Mouse (Mus musculus) thymus, adult 2 months (tissue): ENCODE data around the gene Cyp21a1. TPM values are rescaled to one million over a fixed set of nuclear protein-coding genes. Genes with fewer than 3 reads are reported as not detected.

Source experiments
- DNase-seq: peaks from one replicate; pipeline ENCODE4 v3.0.0; 2021
- H3K27ac ChIP-seq: fragments of 200-500 bp; 2 replicates; pipeline ENCODE4 v1.5.1; 2012; ENCODE audit warnings: low read length, control low read depth; ENCODE audit not compliant: control insufficient read depth, insufficient read depth
- H3K27me3 ChIP-seq: fragments of 200-500 bp; 2 replicates; pipeline ENCODE4 v1.6.1; 2012; ENCODE audit warnings: mild to moderate bottlenecking, low read length, moderate library complexity, mixed read lengths; ENCODE audit not compliant: control insufficient read depth, insufficient read depth
- H3K36me3 ChIP-seq: fragments of 200-500 bp; 2 replicates; pipeline ENCODE4 v1.6.1; 2012; ENCODE audit warnings: mild to moderate bottlenecking, low read length, moderate library complexity; ENCODE audit not compliant: control insufficient read depth, insufficient read depth
- H3K4me1 ChIP-seq: fragments of 200-500 bp; replicated peaks from 2 replicates; pipeline ENCODE4 v1.6.1; 2012; ENCODE audit warnings: low read length; ENCODE audit not compliant: control insufficient read depth, insufficient read depth
- H3K4me3 ChIP-seq: fragments of 200-500 bp; 2 replicates; pipeline ENCODE4 v1.5.1; 2012; ENCODE audit warnings: mild to moderate bottlenecking, low read length, control low read depth, moderate library complexity; ENCODE audit not compliant: control insufficient read depth, insufficient read depth
- CTCF ChIP-seq: fragments of 200-500 bp; IDR thresholded peaks from 2 replicates; pipeline ENCODE4 v1.5.1; 2012; ENCODE audit warnings: mild to moderate bottlenecking, control low read depth, low read length, moderate library complexity, borderline replicate concordance; ENCODE audit not compliant: control insufficient read depth, poor library complexity, insufficient read depth; ENCODE audit errors: extremely low read depth
- POLR2A ChIP-seq: fragments of 200-500 bp; IDR thresholded peaks from 2 replicates; pipeline ENCODE4 v1.6.1; 2012; ENCODE audit warnings: mild to moderate bottlenecking, low read length, control low read depth, moderate library complexity; ENCODE audit not compliant: control insufficient read depth, poor library complexity, insufficient read depth; ENCODE audit errors: extremely low read depth
- WGBS: fragments of 180-500 bp; shearing (Covaris S2); methylation state at CpG from one replicate; pipeline ENCODE4 v1.1.7; 2018; 5-methylcytosine and 5-hydroxymethylcytosine counted together
- polyA plus RNA-seq: library from polyadenylated mRNA; depleted of rRNA; stranded (reverse); fragments of >200 nt; gene quantifications from 2 replicates; pipeline ENCODE4 v1.2.3, GENCODE M21; 2012; rRNA removed

The Cyp21a1 gene
- polyA plus RNA-seq, 1 experiment = 0.16 TPM

- no peak for DNase-seq
- Histone ChIP-seq H3K36me3 (no peaks in the 10 kb centered on the region), H3K27me3 (no peaks in the 10 kb centered on the region), H3K4me1 (no peaks in the 10 kb centered on the region), H3K4me3 (no peak overlapping the region), H3K27ac (no peak overlapping the region)
- 91% methylated on average over 8 of the region's 8 CpGs for WGBS
- no peak for TF ChIP-seq CTCF
- TF ChIP-seq POLR2A = no peak
Measured at GRCm38 (mm10) chr17:34796311-34797140, 7.8 kb downstream of the Cyp21a1 start.

GRCm38 (mm10) chr17:34795633-34796032 is 8.7 kb downstream of the Cyp21a1 start:
- 65% methylated on average over 9 of the region's 9 CpGs for WGBS
- Histone ChIP-seq H3K4me3 (no peak overlapping the region), H3K27me3 (no peaks in the 10 kb centered on the region), H3K27ac (no peak overlapping the region), H3K4me1 (no peaks in the 10 kb centered on the region), H3K36me3 (no peaks in the 10 kb centered on the region)
- TF ChIP-seq POLR2A = no peak
- DNase-seq = peak; percentile 33

DNA sequence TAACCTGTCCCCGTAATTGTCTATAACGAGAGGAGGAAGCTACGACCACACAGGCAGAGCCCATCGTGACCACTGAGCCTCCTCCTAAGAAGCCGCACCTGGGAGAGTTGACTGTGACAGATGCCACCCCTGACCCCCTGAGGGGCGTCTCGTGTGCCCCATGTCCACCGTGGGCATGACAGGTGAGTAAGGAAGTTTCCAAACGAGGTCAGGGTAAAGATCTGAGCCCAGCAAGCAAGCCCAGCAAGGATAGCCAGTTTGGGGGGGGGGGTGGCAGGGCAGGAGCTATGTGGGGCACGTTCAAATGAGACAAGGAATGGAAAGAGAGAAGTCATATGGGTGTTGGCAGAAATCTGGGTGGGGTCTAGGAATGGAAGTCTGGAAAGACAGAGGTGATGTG is 9.3 kb downstream of the Cyp21a1 start:
- TF ChIP-seq POLR2A = no peak
- no peak for TF ChIP-seq CTCF
- H3K27me3 ChIP-seq = no peaks in the 10 kb centered on the region
- no peak overlapping the region for H3K4me3 ChIP-seq
- DNase-seq = no peak
- H3K27ac ChIP-seq = no peak overlapping the region
- WGBS = 85% methylated on average over 10 of the region's 10 CpGs
- no peaks in the 10 kb centered on the region for H3K36me3 ChIP-seq
- no peaks in the 10 kb centered on the region for H3K4me1 ChIP-seq

- TF ChIP-seq CTCF = no peak
- no peak for TF ChIP-seq POLR2A
- H3K4me1 ChIP-seq = no peaks in the 10 kb centered on the region
- no peaks in the 10 kb centered on the region for H3K36me3 ChIP-seq
- no peak for DNase-seq
- H3K4me3 ChIP-seq = no peak overlapping the region
- H3K27ac ChIP-seq = no peak overlapping the region
- H3K27me3 ChIP-seq = no peaks in the 10 kb centered on the region
- WGBS = 87% methylated on average over 9 of the region's 9 CpGs
Measured at GRCm38 (mm10) chr17:34777680-34778325, 26.6 kb downstream of the Cyp21a1 start.

DNA sequence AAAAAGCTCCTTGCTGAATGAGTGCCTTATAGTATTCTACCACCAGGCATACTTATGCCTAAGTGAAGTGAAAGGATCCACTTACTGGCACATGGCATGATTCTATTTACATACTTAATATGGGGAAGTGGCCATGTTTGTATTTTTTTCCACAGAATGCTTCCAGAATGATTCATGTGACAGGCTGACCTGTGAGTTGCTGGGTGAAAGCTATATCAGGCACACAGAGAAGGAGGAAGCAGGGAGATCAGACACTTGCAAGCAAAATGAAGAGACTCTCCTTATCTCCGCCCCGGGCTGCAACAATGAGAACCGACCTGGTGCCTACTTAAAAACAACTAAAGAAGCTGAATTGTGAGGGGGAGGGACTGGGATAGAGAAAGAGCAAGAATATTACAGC is 42.9 kb downstream of the Cyp21a1 start:
- no peak for DNase-seq
- H3K27me3 ChIP-seq = no peaks in the 10 kb centered on the region
- no peaks in the 10 kb centered on the region for H3K4me1 ChIP-seq
- no peak overlapping the region for H3K4me3 ChIP-seq
- 66% methylated on average over 3 of the region's 3 CpGs for WGBS
- TF ChIP-seq CTCF (no peak), POLR2A (no peak)
- H3K36me3 ChIP-seq = no peaks in the 10 kb centered on the region
- H3K27ac ChIP-seq = no peak overlapping the region

Other genes with a start within 250 kb of the Cyp21a1 start
- 6.1 and 8.6 TPM in 2 replicates for gene Notch4, start 240.3 kb downstream of the Cyp21a1 start, polyA plus RNA-seq
- 208 and 222 TPM in 2 replicates for gene Gpsm3, start 214.8 kb downstream of the Cyp21a1 start, polyA plus RNA-seq
- 144 and 146 TPM in 2 replicates for gene Pbx2, start 213.3 kb downstream of the Cyp21a1 start, polyA plus RNA-seq
- gene Ager, start 206.7 kb downstream of the Cyp21a1 start, polyA plus RNA-seq = 13.4 and 18.8 TPM in 2 replicates
- 140 and 175 TPM in 2 replicates for gene Rnf5, start 200.9 kb downstream of the Cyp21a1 start, polyA plus RNA-seq
- 316 and 350 TPM in 2 replicates for gene Agpat1, start 200.3 kb downstream of the Cyp21a1 start, polyA plus RNA-seq
- gene Egfl8, start 188.6 kb downstream of the Cyp21a1 start, polyA plus RNA-seq = 13.0 and 16.0 TPM in 2 replicates
- gene Ppt2, start 176.1 kb downstream of the Cyp21a1 start, polyA plus RNA-seq = 116 and 120 TPM in 2 replicates
- 361 and 385 TPM in 2 replicates for gene Prrt1, start 175.0 kb downstream of the Cyp21a1 start, polyA plus RNA-seq
- gene Fkbpl, start 159.8 kb downstream of the Cyp21a1 start, polyA plus RNA-seq = 3.4 and 5.8 TPM in 2 replicates
- 160 and 169 TPM in 2 replicates for gene Atf6b, start 157.4 kb downstream of the Cyp21a1 start, polyA plus RNA-seq
- gene Tnxb, start 134.0 kb downstream of the Cyp21a1 start, polyA plus RNA-seq = 4.5 and 5.7 TPM in 2 replicates
- 11.8 and 15.2 TPM in 2 replicates for gene C4b, start 60.7 kb downstream of the Cyp21a1 start, polyA plus RNA-seq
- gene Stk19, start 32.4 kb upstream of the Cyp21a1 start, polyA plus RNA-seq = 62.2 and 80.8 TPM in 2 replicates
- 95.7 and 115 TPM in 2 replicates for gene Dxo, start 32.5 kb upstream of the Cyp21a1 start, polyA plus RNA-seq
- gene Skiv2l, start 45.6 kb upstream of the Cyp21a1 start, polyA plus RNA-seq = 209 TPM in 2 replicates
- 26.1 and 33.4 TPM in 2 replicates for gene Nelfe, start 45.8 kb upstream of the Cyp21a1 start, polyA plus RNA-seq
- gene Cfb, start 58.0 kb upstream of the Cyp21a1 start, polyA plus RNA-seq = 12.3 and 14.9 TPM in 2 replicates
- gene Zbtb12, start 74.9 kb upstream of the Cyp21a1 start, polyA plus RNA-seq = 15.0 and 16.3 TPM in 2 replicates
- 0.03 TPM in 1 of 2 replicates, not detected in the other for gene Gm20547, start 77.5 kb upstream of the Cyp21a1 start, polyA plus RNA-seq
- gene C2, start 93.7 kb upstream of the Cyp21a1 start, polyA plus RNA-seq = 12.9 and 18.4 TPM in 2 replicates
- 372 and 380 TPM in 2 replicates for gene Ehmt2, start 93.9 kb upstream of the Cyp21a1 start, polyA plus RNA-seq
- gene Slc44a4, start 109.9 kb upstream of the Cyp21a1 start, polyA plus RNA-seq = 0.33 and 0.59 TPM in 2 replicates
- 66.9 and 82.3 TPM in 2 replicates for gene Neu1, start 126.7 kb upstream of the Cyp21a1 start, polyA plus RNA-seq
- gene Hspa1b, start 154.7 kb upstream of the Cyp21a1 start, polyA plus RNA-seq = 22.7 and 26.5 TPM in 2 replicates
- not detected in 2 replicates for gene Gm20481, start 165.4 kb upstream of the Cyp21a1 start, polyA plus RNA-seq
- 10.0 and 12.2 TPM in 2 replicates for gene Hspa1a, start 167.6 kb upstream of the Cyp21a1 start, polyA plus RNA-seq
- 0.06 and 0.28 TPM in 2 replicates for gene Hspa1l, start 168.1 kb upstream of the Cyp21a1 start, polyA plus RNA-seq
- 207 and 265 TPM in 2 replicates for gene Lsm2, start 177.3 kb upstream of the Cyp21a1 start, polyA plus RNA-seq
- gene Vars, start 196.4 kb upstream of the Cyp21a1 start, polyA plus RNA-seq = 404 and 545 TPM in 2 replicates
- gene Vwa7, start 212.0 kb upstream of the Cyp21a1 start, polyA plus RNA-seq = 1.1 and 1.5 TPM in 2 replicates
- gene Sapcd1, start 223.5 kb upstream of the Cyp21a1 start, polyA plus RNA-seq = 12.3 and 18.3 TPM in 2 replicates
- 15.5 and 20.0 TPM in 2 replicates for gene Msh5, start 242.2 kb upstream of the Cyp21a1 start, polyA plus RNA-seq
- gene Clic1, start 245.4 kb upstream of the Cyp21a1 start, polyA plus RNA-seq = 316 and 321 TPM in 2 replicates